Mouse (Mus musculus): ENCODE data around the gene Zfp710. TPM values are rescaled to one million over a fixed set of nuclear protein-coding genes. Genes with fewer than 3 reads are reported as not detected.

Gene Zfp710
- total and polyA plus RNA-seq, 3 experiments: 14.8 to 19.1 TPM; not detected in 1

- peak; percentile 79 for TF ChIP-seq RAD21 (IDR thresholded peaks at IDR 0.05; ENCODE audit: low read depth, low read length)
- TF ChIP-seq NRF1 (IDR thresholded peaks at IDR 0.05; ENCODE audit: insufficient read depth, low read depth, low read length, poor library complexity, severe bottlenecking): no peak
- TF ChIP-seq EP300 (IDR thresholded peaks at IDR 0.05; ENCODE audit: low read depth in 1 of 2, low read length in 2 of 2): no peak
- TF ChIP-seq ELF1 (IDR thresholded peaks at IDR 0.05; ENCODE audit: low read depth, low read length): no peak
- TF ChIP-seq MEF2A (IDR thresholded peaks at IDR 0.05; ENCODE audit: extremely low read depth, insufficient replicate concordance, low read depth, low read length, poor library complexity, severe bottlenecking): no peak
- TF ChIP-seq NELFE (IDR thresholded peaks at IDR 0.05; ENCODE audit: low read depth, low read length): no peak
- TF ChIP-seq KAT2A (conservative IDR thresholded peaks at IDR 0.05; ENCODE audit: low read depth, low read length): 0 out of 2 replicates have a peak, but pooled peaks have one; percentile 10
- TF ChIP-seq GATA1 (IDR thresholded peaks at IDR 0.05; ENCODE audit: low read depth, low read length): no peak
- no peak for TF ChIP-seq MAZ (IDR thresholded peaks at IDR 0.05; ENCODE audit: low read depth, low read length)
- no peak for TF ChIP-seq CHD1 (IDR thresholded peaks at IDR 0.05; ENCODE audit: low read depth, low read length)
- no peak for TF ChIP-seq ZMIZ1 (IDR thresholded peaks at IDR 0.05; ENCODE audit: low read depth, low read length)
- TF ChIP-seq TAL1 (IDR thresholded peaks at IDR 0.05; ENCODE audit: low read length): no peak
Measured at GRCm38 (mm10) chr7:80011470-80011869, 13.1 kb upstream of the Zfp710 start (continued).

- H3K4me1 ChIP-seq (ENCODE audit: control insufficient read depth in 1 of 2, insufficient read depth in 2 of 2, low read length in 2 of 2): peaks cover 19 to 20% of the 10 kb centered on the region in 2 experiments
- H3K36me3 ChIP-seq (ENCODE audit: control insufficient read depth in 1 of 2, insufficient read depth in 2 of 2, low read length in 2 of 2): peaks cover 0 to 27% of the 10 kb centered on the region in 2 experiments; a peak in 2 of 4 replicates
- H3K79me2 ChIP-seq (ENCODE audit: control insufficient read depth, insufficient read depth, low read length, poor library complexity): no peaks in the 10 kb centered on the region
- peak overlapping the region; percentile 72 for H3K27ac ChIP-seq (ENCODE audit: control insufficient read depth, low read depth, low read length)
- H3K27me3 ChIP-seq (ENCODE audit: control insufficient read depth in 1 of 2, insufficient read depth in 2 of 2, low read length in 2 of 2): no peaks in the 10 kb centered on the region
- TF ChIP-seq UBTF (IDR thresholded peaks at IDR 0.05; ENCODE audit: borderline replicate concordance, insufficient read depth, low read depth, low read length) (no peak), ZMIZ1 (IDR thresholded peaks at IDR 0.05; ENCODE audit: low read depth, low read length) (no peak), MAFK (IDR thresholded peaks at IDR 0.05; ENCODE audit: borderline replicate concordance, low read depth, low read length) (no peak), GATA1 (IDR thresholded peaks at IDR 0.05; ENCODE audit: low read depth, low read length) (peak; percentile 90), TCF12 (IDR thresholded peaks at IDR 0.05; ENCODE audit: low read depth, low read length) (0 out of 2 replicates have a peak, but pooled peaks have one; percentile 3), JUND (IDR thresholded peaks at IDR 0.05; ENCODE audit: low read depth, low read length) (no peak), POLR2AphosphoS5 (IDR thresholded peaks at IDR 0.05; ENCODE audit: borderline replicate concordance, low read depth, low read length) (no peak), CTCF (IDR thresholded peaks at IDR 0.05 in 2 of 3, conservative IDR thresholded peaks at IDR 0.05 in 1 of 3; ENCODE audit: control insufficient read depth in 1 of 3, insufficient read depth in 1 of 3, low read depth in 2 of 3, low read length in 3 of 3, poor library complexity in 1 of 3, severe bottlenecking in 1 of 3) (no peak), RCOR1 (IDR thresholded peaks at IDR 0.05; ENCODE audit: low read depth, low read length) (peak; percentile 58), ZKSCAN1 (IDR thresholded peaks at IDR 0.05; ENCODE audit: low read depth, low read length) (no peak), NELFE (IDR thresholded peaks at IDR 0.05; ENCODE audit: low read depth, low read length) (no peak; the same call in 1 of the 2 replicates), POLR2AphosphoS2 (IDR thresholded peaks at IDR 0.05; ENCODE audit: low read length) (no peak), E2F4 (IDR thresholded peaks at IDR 0.05; ENCODE audit: borderline replicate concordance, low read depth, low read length) (no peak), ZC3H11A (IDR thresholded peaks at IDR 0.05; ENCODE audit: low read depth, low read length) (no peak), HCFC1 (IDR thresholded peaks at IDR 0.05; ENCODE audit: low read depth, low read length) (peak; percentile 67; the same call in 1 of the 2 replicates), KAT2A (conservative IDR thresholded peaks at IDR 0.05; ENCODE audit: low read depth, low read length) (no peak), ZNF384 (IDR thresholded peaks at IDR 0.05; ENCODE audit: low read depth, low read length) (peak; percentile 83), MYC (IDR thresholded peaks at IDR 0.05; ENCODE audit: low read depth, low read length) (peak; percentile 43), RAD21 (IDR thresholded peaks at IDR 0.05; ENCODE audit: low read depth, low read length) (no peak), EP300 (IDR thresholded peaks at IDR 0.05; ENCODE audit: low read depth in 1 of 2, low read length in 2 of 2) (peak; percentile 57 to 71; a peak in 3 of 4 replicates), MXI1 (IDR thresholded peaks at IDR 0.05; ENCODE audit: low read depth, low read length) (0 out of 2 replicates have a peak, but pooled peaks have one; percentile 9), USF2 (IDR thresholded peaks at IDR 0.05; ENCODE audit: borderline replicate concordance in 1 of 2, insufficient read depth in 1 of 2, low read depth in 1 of 2, low read length in 2 of 2) (no peak), MEF2A (IDR thresholded peaks at IDR 0.05; ENCODE audit: extremely low read depth, insufficient replicate concordance, low read depth, low read length, poor library complexity, severe bottlenecking) (no peak), ETS1 (IDR thresholded peaks at IDR 0.05; ENCODE audit: low read depth, low read length) (peak; percentile 51; the same call in 1 of the 2 replicates), POLR2A (IDR thresholded peaks at IDR 0.05; ENCODE audit: control insufficient read depth in 1 of 2, insufficient read depth in 1 of 2, low read depth in 1 of 2, low read length in 2 of 2, poor library complexity in 1 of 2) (0 out of 4 replicates have a peak, but pooled peaks of 1 of the 2 experiments have one; percentile 28), TAL1 (IDR thresholded peaks at IDR 0.05; ENCODE audit: low read length) (no peak), ELF1 (IDR thresholded peaks at IDR 0.05; ENCODE audit: low read depth, low read length) (peak; percentile 80)
- H3K9me3 ChIP-seq (replicated peaks; ENCODE audit: insufficient read depth, low read length): no peaks in the 10 kb centered on the region
- peak; percentile 78 for DNase-seq (ENCODE audit: low read depth, low spot score)
- peak overlapping the region; percentile 44 for H3K9ac ChIP-seq (ENCODE audit: control insufficient read depth, low read depth, low read length, poor library complexity, severe bottlenecking)
- H3K4me3 ChIP-seq (ENCODE audit: control insufficient read depth in 1 of 2, insufficient read depth in 1 of 2, low read depth in 2 of 2, low read length in 2 of 2): peak overlapping the region; percentile 8 to 12; a peak in 2 of 4 replicates
Measured at GRCm38 (mm10) chr7:80013884-80014550, 10.6 kb upstream of the Zfp710 start.

Measured in MEL (cell line).